Mouse (Mus musculus): ENCODE measurements around the gene AL731706.2.

The AL731706.2 gene

DNA sequence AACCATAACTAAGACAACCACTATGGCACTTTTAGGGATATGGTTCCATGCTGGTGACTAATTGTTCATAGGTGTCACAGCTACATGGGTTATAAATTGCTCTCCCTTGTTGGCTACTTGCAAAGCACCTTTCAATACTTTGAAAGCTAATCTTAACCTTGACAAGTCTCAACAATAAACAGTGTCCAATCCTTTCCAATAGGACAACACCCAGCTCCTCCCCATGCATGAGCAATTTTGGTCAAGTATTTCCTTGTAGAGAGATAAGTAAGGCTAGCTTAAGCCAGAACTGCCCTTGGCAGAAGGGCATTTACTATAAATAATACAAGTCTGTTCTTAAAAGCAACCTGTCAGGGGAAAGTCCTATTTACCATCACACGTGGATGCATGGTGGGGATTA, 47.5 kb downstream of the AL731706.2 start:
- CTCF ChIA-PET: no interaction called here

DNA sequence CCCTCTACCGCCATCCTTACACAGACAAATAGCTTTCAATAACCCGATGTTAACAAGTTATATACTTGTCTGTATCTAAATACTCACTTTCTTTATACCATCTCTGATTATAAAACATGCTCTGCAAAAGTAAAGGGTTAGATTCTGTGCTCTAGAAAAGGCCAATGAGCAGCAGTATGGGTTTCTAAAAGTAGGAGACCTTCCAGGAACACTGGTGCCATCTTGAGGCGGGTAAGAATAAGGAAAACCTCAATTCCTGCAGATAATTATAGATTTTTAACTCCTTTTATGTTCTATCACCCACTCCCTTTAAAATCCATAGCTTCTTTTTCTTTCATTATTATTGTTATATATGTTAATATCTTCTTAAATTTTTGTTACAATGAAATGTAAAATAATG, 49.6 kb downstream of the AL731706.2 start:
- CTCF ChIA-PET: no interaction called here
- POLR2A ChIA-PET: interaction anchor here in 1 of 4 experiments (1.3 kb wide), 1 partner anchor 55 kb away, joined by 3 read pairs; the partner anchor contains the start of genes AL731706.1, Mkks and Slx4ip

More for the DNA sequence above, 47.5 kb downstream of the AL731706.2 start:
- POLR2A ChIA-PET: interaction anchor here in 1 of 4 experiments (1.6 kb wide), 1 partner anchor 54 kb away, joined by 5 read pairs; the partner anchor contains the start of genes AL731706.1 and Mkks

Measured in embryonic stem cell, embryonic (primary cell).